Mouse (Mus musculus) liver, embryonic 11.5 days (tissue): ENCODE data around the gene Dars. TPM values are rescaled to one million over a fixed set of nuclear protein-coding genes. Genes with fewer than 3 reads are reported as not detected.

ENCODE experiments used
- ATAC-seq: fragments of 200-750 bp; cut with Nextera tagmentation; replicated peaks from 2 replicates; pipeline ENCODE4 v1.8.0; 2017; ENCODE audit warnings: moderate number of reproducible peaks, mild to moderate bottlenecking, moderate TSS enrichment, moderate library complexity; ENCODE audit not compliant: low FRiP score
- DNase-seq: peaks from one replicate; pipeline ENCODE4 v3.0.0-alpha.2; 2017; ENCODE audit warnings: low spot score
- H3K27ac ChIP-seq: fragments of 300-500 bp; sonication (generic); 2 replicates; pipeline ENCODE4 v1.5.1; 2014; ENCODE audit warnings: mild to moderate bottlenecking, low read depth, low read length, control low read depth
- H3K27me3 ChIP-seq: fragments of 300-500 bp; sonication (generic); replicated peaks from 2 replicates; pipeline ENCODE4 v1.6.1; 2014; ENCODE audit warnings: low read length, mixed read lengths; ENCODE audit not compliant: control insufficient read depth, insufficient read depth
- H3K36me3 ChIP-seq: fragments of 300-500 bp; sonication (generic); 2 replicates; pipeline ENCODE4 v1.6.1; 2014; ENCODE audit warnings: mild to moderate bottlenecking, low read length, moderate library complexity, mixed read lengths; ENCODE audit not compliant: control insufficient read depth, insufficient read depth
- H3K4me1 ChIP-seq: fragments of 300-500 bp; sonication (generic); replicated peaks from 2 replicates; pipeline ENCODE4 v1.6.1; 2014; ENCODE audit warnings: low read length, mixed read lengths; ENCODE audit not compliant: control insufficient read depth, insufficient read depth
- H3K4me2 ChIP-seq: fragments of 300-500 bp; sonication (generic); 2 replicates; pipeline ENCODE4 v1.6.1; 2014; ENCODE audit warnings: mild to moderate bottlenecking, control low read depth, moderate library complexity
- H3K4me3 ChIP-seq: fragments of 300-500 bp; sonication (generic); 2 replicates; pipeline ENCODE4 v1.5.1; 2014; ENCODE audit warnings: low read depth, low read length, control low read depth
- H3K9ac ChIP-seq: fragments of 300-500 bp; sonication (generic); 2 replicates; pipeline ENCODE4 v1.6.1; 2014; ENCODE audit warnings: low read depth, low read length, control low read depth
- H3K9me3 ChIP-seq: fragments of 300-500 bp; sonication (generic); 2 replicates; pipeline ENCODE4 v1.6.1; 2016; ENCODE audit warnings: low read length, inconsistent platforms, mixed read lengths; ENCODE audit not compliant: control insufficient read depth
- WGBS: fragments of 180-500 bp; shearing (Covaris S2); extraction: QIAGEN DNeasy Blood & Tissue Kit; methylation state at CpG from one replicate; pipeline ENCODE4 v1.1.7; 2014; 5-methylcytosine and 5-hydroxymethylcytosine counted together
- polyA plus RNA-seq: library from polyadenylated mRNA; unstranded; fragments of >200 nt; fragmentation: Nextera tagmentation; extraction: Ambion mirVana; gene quantifications from 2 replicates; pipeline ENCODE4 v1.2.1, GENCODE M21; 2014

The Dars gene
- polyA plus RNA-seq, 1 experiment from 2014 or later: 156 TPM

DNA sequence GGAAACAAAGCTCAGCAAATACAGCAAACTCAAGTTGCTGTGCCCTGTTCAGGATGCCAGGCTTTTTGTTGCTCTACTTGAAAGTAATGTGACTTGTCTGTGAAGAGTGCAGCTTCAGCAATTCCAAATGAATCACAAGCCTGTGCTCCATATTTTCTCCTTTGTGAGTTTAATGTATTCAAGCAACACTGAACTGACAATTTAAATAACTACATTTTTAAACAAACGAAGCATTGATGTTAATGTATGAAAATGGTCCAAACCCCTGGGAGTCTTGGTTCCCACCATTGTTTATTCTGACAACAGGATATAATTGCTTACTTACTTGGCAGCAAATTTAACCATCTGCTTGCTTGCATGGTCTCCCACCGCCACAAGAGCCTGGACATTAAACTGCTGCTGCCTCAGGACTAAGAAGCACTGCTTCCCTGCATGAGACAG is 12.1 kb downstream of the Dars start:
- Histone ChIP-seq H3K9me3 (no peaks in the 10 kb centered on the region), H3K36me3 (peaks cover 12% of the 10 kb centered on the region), H3K27ac (no peak overlapping the region), H3K4me1 (no peaks in the 10 kb centered on the region), H3K9ac (no peak overlapping the region), H3K27me3 (no peaks in the 10 kb centered on the region), H3K4me3 (no peak overlapping the region), H3K4me2 (no peak overlapping the region)
- WGBS: 88% methylated on average over 2 of the region's 2 CpGs
- DNase-seq: no peak
- no peak for ATAC-seq

GRCm38 (mm10) chr1:128400926-128401325 is 16.2 kb downstream of the Dars start:
- no peak overlapping the region for H3K4me3 ChIP-seq
- no peak for ATAC-seq
- DNase-seq: no peak
- H3K9ac ChIP-seq: no peak overlapping the region
- 86% methylated on average over 2 of the region's 2 CpGs for WGBS
- no peak overlapping the region for H3K4me2 ChIP-seq
- no peaks in the 10 kb centered on the region for H3K9me3 ChIP-seq
- no peaks in the 10 kb centered on the region for H3K4me1 ChIP-seq
- H3K27me3 ChIP-seq: no peaks in the 10 kb centered on the region
- H3K36me3 ChIP-seq: peaks cover 17% of the 10 kb centered on the region
- H3K27ac ChIP-seq: no peak overlapping the region

DNA sequence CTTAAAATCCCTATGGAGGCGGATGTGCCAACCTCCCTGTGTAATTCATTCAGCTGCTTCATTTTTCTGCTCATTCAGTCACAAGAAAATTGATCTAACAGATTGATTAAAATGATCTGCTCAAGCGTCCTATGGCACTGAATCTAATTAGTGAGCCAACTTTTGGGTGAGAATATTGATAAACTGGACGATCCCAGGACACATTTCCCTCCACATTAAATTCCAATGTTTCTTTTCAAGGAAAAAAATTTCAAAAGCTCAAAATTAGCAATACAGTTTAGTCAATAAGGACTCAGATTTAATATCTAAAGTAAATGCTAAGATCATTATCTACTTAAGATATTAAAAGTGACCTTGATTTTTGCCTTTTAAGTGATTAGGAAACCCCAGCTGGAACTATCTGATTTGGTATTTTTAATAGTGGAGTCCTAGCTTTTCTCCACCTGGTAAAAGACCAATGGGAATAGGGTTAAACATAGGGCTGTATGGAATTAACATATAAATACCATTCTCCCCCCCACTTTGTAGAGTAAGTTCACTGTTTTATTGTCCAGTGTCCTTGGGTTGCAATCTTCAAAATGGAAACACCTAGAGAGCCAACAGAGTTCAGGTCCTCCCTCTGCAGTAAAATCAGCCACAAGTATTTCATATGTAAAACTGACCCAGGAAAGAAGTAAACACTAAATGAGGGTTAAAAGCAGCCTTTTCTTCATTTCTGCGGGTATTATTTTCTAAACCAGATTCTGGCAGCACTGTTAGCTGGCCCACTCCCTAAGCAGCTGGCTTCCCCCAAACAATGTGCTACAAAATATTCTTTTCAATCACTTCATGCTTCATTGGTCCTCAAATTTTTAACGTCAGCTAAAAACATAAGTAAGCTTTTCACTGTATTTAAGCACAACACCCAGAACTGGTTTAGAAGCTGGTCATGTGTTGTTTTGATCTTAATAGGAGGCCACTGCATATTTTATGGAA is 16.9 kb downstream of the Dars start:
- H3K4me3 ChIP-seq: no peak overlapping the region
- no peak for DNase-seq
- H3K4me1 ChIP-seq: no peaks in the 10 kb centered on the region
- H3K27ac ChIP-seq: no peak overlapping the region
- no peaks in the 10 kb centered on the region for H3K9me3 ChIP-seq
- H3K9ac ChIP-seq: no peak overlapping the region
- no peaks in the 10 kb centered on the region for H3K27me3 ChIP-seq
- 88% methylated on average over 5 of the region's 5 CpGs for WGBS
- H3K4me2 ChIP-seq: no peak overlapping the region
- peaks cover 17% of the 10 kb centered on the region for H3K36me3 ChIP-seq
- ATAC-seq: no peak

DNA sequence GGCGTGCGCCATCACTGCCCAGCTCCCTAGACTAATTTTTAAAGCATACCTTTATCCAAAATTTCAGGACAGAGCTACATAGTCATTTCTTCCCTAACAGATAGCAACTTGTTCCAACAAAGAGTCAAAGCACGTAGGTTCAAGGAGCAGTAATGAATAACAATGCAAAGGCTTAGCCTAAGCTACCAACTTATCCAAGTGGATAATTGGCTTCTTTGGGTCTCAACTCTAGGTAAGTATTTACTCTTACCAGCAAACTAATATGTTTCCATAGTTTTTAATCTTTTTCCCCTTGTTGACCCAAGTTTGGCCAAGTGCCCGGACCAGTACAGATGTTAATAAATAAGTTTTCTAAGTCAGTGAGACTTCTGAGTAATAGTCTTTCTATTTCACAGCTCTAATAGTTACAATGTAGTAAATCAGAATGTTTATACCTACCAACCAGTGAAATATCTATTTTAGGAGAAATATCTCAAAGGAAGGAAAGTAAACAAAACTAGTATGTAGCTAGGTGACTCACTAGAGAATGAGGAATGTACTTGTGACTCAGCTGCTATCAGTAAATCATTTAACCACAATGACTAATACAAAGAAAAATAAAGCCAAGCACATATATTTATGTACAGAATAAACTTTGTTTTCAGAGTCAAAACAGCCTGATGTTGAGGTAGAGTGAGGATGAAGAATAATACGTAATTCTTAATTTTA is 18.3 kb downstream of the Dars start:
- Histone ChIP-seq H3K27ac (no peak overlapping the region), H3K4me2 (no peak overlapping the region), H3K27me3 (no peaks in the 10 kb centered on the region), H3K36me3 (peaks cover 20% of the 10 kb centered on the region), H3K4me3 (no peak overlapping the region), H3K4me1 (no peaks in the 10 kb centered on the region), H3K9me3 (no peaks in the 10 kb centered on the region), H3K9ac (no peak overlapping the region)
- DNase-seq (no peak), ATAC-seq (no peak)
- WGBS: 92% methylated on average over 5 of the region's 5 CpGs

DNA sequence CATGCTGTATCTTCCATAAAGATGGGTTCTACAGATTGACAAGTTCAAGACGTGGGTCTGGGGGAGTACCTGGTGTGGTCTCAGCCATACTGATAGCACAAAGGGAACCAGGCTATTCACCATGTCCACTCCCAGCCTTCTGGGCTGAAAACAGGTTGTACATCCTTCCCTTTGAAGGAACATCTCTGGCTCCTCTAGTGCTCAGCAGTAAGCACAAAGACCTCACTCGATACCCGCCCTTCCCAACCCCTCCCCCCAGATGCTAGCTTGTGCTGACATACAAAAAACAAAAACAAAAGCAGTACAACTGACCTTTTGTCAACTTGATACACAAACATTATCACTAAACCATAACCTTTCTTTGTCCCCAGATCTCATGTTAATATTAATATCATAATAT is 22.5 kb downstream of the Dars start:
- no peaks in the 10 kb centered on the region for H3K27me3 ChIP-seq
- peaks cover 17% of the 10 kb centered on the region; the same call in 1 of the 2 replicates for H3K36me3 ChIP-seq
- no peak for ATAC-seq

DNA sequence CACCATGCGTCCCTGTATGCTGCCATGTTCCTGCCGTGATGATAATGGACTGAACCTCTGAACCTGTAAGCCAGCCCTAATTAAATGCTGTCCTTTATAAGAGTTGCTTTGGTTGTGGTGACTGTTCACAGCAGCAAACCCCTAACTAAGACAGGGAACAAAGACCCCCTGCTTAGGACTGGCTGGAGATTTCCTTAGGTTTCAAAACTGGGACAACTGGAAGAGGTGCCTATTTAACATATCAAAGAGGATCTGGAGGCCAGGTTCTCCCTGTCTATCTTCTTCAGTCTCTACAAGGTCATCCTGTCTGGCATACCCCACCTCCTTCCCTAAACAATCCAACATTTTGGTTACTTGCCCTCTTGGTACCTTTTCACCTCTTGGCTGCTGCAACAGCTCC is 24.8 kb downstream of the Dars start:
- no peak overlapping the region for H3K27ac ChIP-seq
- no peaks in the 10 kb centered on the region for H3K9me3 ChIP-seq
- no peaks in the 10 kb centered on the region for H3K27me3 ChIP-seq
- 85% methylated on average over 2 of the region's 2 CpGs for WGBS
- peaks cover 10% of the 10 kb centered on the region; the same call in 1 of the 2 replicates for H3K36me3 ChIP-seq
- H3K9ac ChIP-seq: no peak overlapping the region
- H3K4me2 ChIP-seq: no peak overlapping the region
- H3K4me1 ChIP-seq: no peaks in the 10 kb centered on the region
- ATAC-seq (no peak), DNase-seq (no peak)
- no peak overlapping the region for H3K4me3 ChIP-seq

More for the DNA sequence above, 22.5 kb downstream of the Dars start:
- Histone ChIP-seq H3K9me3 (no peaks in the 10 kb centered on the region), H3K4me2 (no peak overlapping the region), H3K4me1 (no peaks in the 10 kb centered on the region), H3K27ac (no peak overlapping the region), H3K4me3 (no peak overlapping the region), H3K9ac (no peak overlapping the region)
- DNase-seq: no peak
- WGBS: 90% methylated on average over 3 of the region's 3 CpGs

- H3K9me3 ChIP-seq: no peaks in the 10 kb centered on the region
- WGBS: 90% methylated on average over 7 of the region's 7 CpGs
- no peaks in the 10 kb centered on the region for H3K4me1 ChIP-seq
- H3K9ac ChIP-seq: no peak overlapping the region
- peaks cover 15% of the 10 kb centered on the region for H3K36me3 ChIP-seq
- DNase-seq (no peak), ATAC-seq (no peak)
- no peak overlapping the region for H3K27ac ChIP-seq
- no peaks in the 10 kb centered on the region for H3K27me3 ChIP-seq
- H3K4me2 ChIP-seq: no peak overlapping the region
- no peak overlapping the region for H3K4me3 ChIP-seq
These were observed 30.7 kb downstream of the Dars start for GRCm38 (mm10) chr1:128386487-128386886.

DNA sequence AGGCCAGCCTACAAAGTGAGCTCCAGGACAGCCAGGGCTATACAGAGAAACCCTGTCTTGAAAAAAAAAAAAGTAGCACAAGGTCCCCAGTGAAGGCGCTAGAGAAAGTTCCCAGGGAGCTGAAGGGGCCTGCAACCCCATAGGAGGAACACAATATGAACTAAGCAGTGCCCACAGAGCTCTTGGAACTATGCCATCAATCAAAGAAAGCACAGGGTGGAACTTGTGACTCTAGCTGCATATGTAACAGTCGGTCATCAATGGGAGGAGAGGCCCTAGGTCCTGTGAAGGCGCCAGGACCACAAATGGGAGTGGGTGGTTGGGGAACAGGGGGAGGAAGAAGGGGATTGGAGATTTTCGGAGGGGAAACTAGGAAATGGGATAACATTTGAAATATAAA is 40.3 kb downstream of the Dars start:
- H3K4me1 ChIP-seq: no peaks in the 10 kb centered on the region
- H3K36me3 ChIP-seq: peaks cover 18% of the 10 kb centered on the region
- no peak overlapping the region for H3K27ac ChIP-seq
- no peak overlapping the region for H3K4me2 ChIP-seq
- no peaks in the 10 kb centered on the region for H3K27me3 ChIP-seq
- no peak overlapping the region for H3K9ac ChIP-seq
- no peak for ATAC-seq
- no peak overlapping the region for H3K4me3 ChIP-seq
- no peaks in the 10 kb centered on the region for H3K9me3 ChIP-seq
- WGBS: 90% methylated on average over 4 of the region's 4 CpGs
- DNase-seq: no peak
